22 mouse cellular contexts compared by ENCODE assay signal in the genomic region with DNA sequence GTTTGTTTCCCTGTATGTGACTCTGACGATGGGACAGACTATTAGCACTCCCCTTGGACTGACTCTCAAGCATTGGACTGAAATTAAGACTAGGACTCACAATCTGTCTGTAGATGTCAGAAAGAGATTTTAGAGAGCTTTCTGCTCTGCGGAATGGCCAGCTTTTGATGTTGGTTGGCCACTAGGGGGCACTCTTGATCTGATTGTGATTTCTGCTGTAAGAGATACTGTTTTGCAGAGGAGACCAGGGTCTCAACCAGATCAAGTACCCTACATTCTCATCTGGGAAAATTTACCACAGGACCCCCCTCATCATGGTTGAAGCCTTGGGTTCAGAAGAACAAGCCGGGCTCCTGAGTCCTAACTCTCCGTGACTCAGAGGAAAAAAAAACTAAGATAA. TPM values are rescaled to one million over a fixed set of nuclear protein-coding genes. Genes with fewer than 3 reads are reported as not detected.
A peak's percentile ranks its signal among the peaks of the same experiment; 100 is the strongest.
DNase-seq lines count a peak whose midpoint lies in the region; ATAC-seq and TF ChIP-seq lines count a peak whose summit lies in the region.
"Not testable (repeated sequence)": the region's sequence is repeated elsewhere in the genome, so short reads cannot be mapped to it uniquely, and the experiment has no call there.
"Had no signal": no experiment of that assay in that cellular context is flagged by ENCODE, and none has a peak within 500 bp of the region (broad histone marks: within the 10 kb centered on the region; RNA-seq: fewer than 3 reads in every experiment).

No protein-coding gene starts in this region.

- 84% methylated on average over 4 of the region's 4 CpGs for WGBS in embryonic facial prominence, embryonic 10.5 days
- 81% methylated on average over 4 of the region's 4 CpGs for WGBS in hindbrain, postnatal 0 days
- 86% methylated on average over 4 of the region's 4 CpGs for WGBS in stomach, postnatal 0 days

- TF ChIP-seq POLR2A in brain, embryonic 14.5 days (IDR thresholded peaks at IDR 0.05; ENCODE audit: borderline replicate concordance, extremely low read depth, insufficient read depth, insufficient read length, poor library complexity, severe bottlenecking) = not testable (repeated sequence)

- not testable (repeated sequence) for H3K4me1 ChIP-seq in embryonic facial prominence, embryonic 10.5 days; hindbrain, postnatal 0 days (ENCODE audit: insufficient read depth, low read length); stomach, postnatal 0 days (replicated peaks; ENCODE audit: control insufficient read depth, insufficient read depth)

- peak; percentile 7; the same call in 1 of the 2 replicates for TF ChIP-seq CTCF in brain, embryonic 14.5 days (IDR thresholded peaks at IDR 0.05; ENCODE audit: borderline replicate concordance, extremely low read depth, insufficient read depth, insufficient read length)
- peak; percentile 31 for TF ChIP-seq CTCF in hindbrain, postnatal 0 days (IDR thresholded peaks at IDR 0.05; ENCODE audit: low read depth)
- TF ChIP-seq CTCF in layer of hippocampus, adult 2 months (conservative IDR thresholded peaks at IDR 0.05) = peak; percentile 59
- TF ChIP-seq CTCF in stomach, postnatal 0 days (IDR thresholded peaks at IDR 0.05; ENCODE audit: low read depth) = peak; percentile 58

- ATAC-seq in hindbrain, postnatal 0 days; stomach, postnatal 0 days (ENCODE audit: low FRiP score, low TSS enrichment): not testable (repeated sequence)

- TF ChIP-seq EP300 in stomach, postnatal 0 days (optimal IDR thresholded peaks at IDR 0.05) = not testable (repeated sequence)

- not testable (repeated sequence) for H3K27me3 ChIP-seq in embryonic facial prominence, embryonic 10.5 days (replicated peaks; ENCODE audit: low read depth, poor library complexity, severe bottlenecking); hindbrain, postnatal 0 days (ENCODE audit: insufficient read depth, low read length); stomach, postnatal 0 days (ENCODE audit: control insufficient read depth, insufficient read depth, low read length)

- H3K4me3 ChIP-seq in embryonic facial prominence, embryonic 10.5 days; hindbrain, postnatal 0 days (ENCODE audit: low read length); layer of hippocampus, adult 2 months; stomach, postnatal 0 days (ENCODE audit: low read depth, low read length): not testable (repeated sequence)

- peak; percentile 46 for DNase-seq in A20 (ENCODE audit: low read depth, low spot score)
- peak; percentile 27 for DNase-seq in T-cell, adult 2 months (ENCODE audit: low spot score)
- DNase-seq in brain, embryonic 14.5 days (ENCODE audit: low read depth) = peak; percentile 35
- peak; percentile 24 for DNase-seq in embryonic facial prominence, embryonic 10.5 days (ENCODE audit: low spot score)
- DNase-seq in hindbrain, postnatal 0 days (ENCODE audit: low spot score) = peak; percentile 14
- not testable (repeated sequence) for DNase-seq in layer of hippocampus, adult 2 months (ENCODE audit: low spot score in 2 of 2); stomach, postnatal 0 days (ENCODE audit: low spot score)
- peak; percentile 15 for DNase-seq in lung, postnatal 36 days

- not testable (repeated sequence) for H3K9ac ChIP-seq in hindbrain, postnatal 0 days (replicated peaks; ENCODE audit: low read length); stomach, postnatal 0 days (ENCODE audit: low read length)

- H3K4me2 ChIP-seq in hindbrain, postnatal 0 days (ENCODE audit: low read depth, low read length); stomach, postnatal 0 days (replicated peaks; ENCODE audit: low read depth): not testable (repeated sequence)

- H3K36me3 ChIP-seq in embryonic facial prominence, embryonic 10.5 days (replicated peaks); hindbrain, postnatal 0 days (ENCODE audit: insufficient read depth, low read length); stomach, postnatal 0 days (ENCODE audit: control insufficient read depth, insufficient read depth, low read length): not testable (repeated sequence)

- not testable (repeated sequence) for H3K9me3 ChIP-seq in embryonic facial prominence, embryonic 10.5 days; hindbrain, postnatal 0 days (ENCODE audit: low read length); stomach, postnatal 0 days (ENCODE audit: control insufficient read depth, low read length)

- not testable (repeated sequence) for H3K27ac ChIP-seq in embryonic facial prominence, embryonic 10.5 days (replicated peaks); hindbrain, postnatal 0 days; stomach, postnatal 0 days (replicated peaks)
- peak overlapping the region; percentile 72; the same call in 1 of the 2 replicates for H3K27ac ChIP-seq in layer of hippocampus, adult 2 months

RNA-seq across cellular contexts. Expression of gene Thumpd1, which starts 10.7 kb away (rescaled TPM):
- 47.0 and 48.5 TPM in 2 replicates for polyA plus RNA-seq in brain, embryonic 14.5 days (2012; rRNA removed)
- polyA plus RNA-seq in embryonic facial prominence, embryonic 10.5 days (2016; fragmentation: Nextera tagmentation; extraction: Ambion mirVana) = 105 and 107 TPM in 2 replicates
- total RNA-seq in hindbrain, postnatal 0 days (2014; rRNA removed) = 24.4 and 29.0 TPM in 2 replicates
- 64.2 and 65.2 TPM in 2 replicates for polyA plus RNA-seq in hindbrain, postnatal 0 days (2015; fragmentation: Nextera tagmentation; extraction: Ambion mirVana)
- 10 to 100 TPM; 44.9 to 49.2 TPM for total RNA-seq in layer of hippocampus, adult 2 months (2021)
- polyA plus RNA-seq in stomach, postnatal 0 days (2015; fragmentation: Nextera tagmentation; extraction: Ambion mirVana) = 34.2 and 34.4 TPM in 2 replicates

RNA-seq across cellular contexts. Expression of gene Acsm3, which starts 29.5 kb away (rescaled TPM):
- polyA plus RNA-seq in brain, embryonic 14.5 days (2012; rRNA removed) = 0.08 TPM in 1 of 2 replicates, not detected in the other
- 0.15 TPM in 1 of 2 replicates, not detected in the other for polyA plus RNA-seq in embryonic facial prominence, embryonic 10.5 days (2016; fragmentation: Nextera tagmentation; extraction: Ambion mirVana)
- not detected in 2 replicates for total RNA-seq in hindbrain, postnatal 0 days (2014; rRNA removed)
- polyA plus RNA-seq in hindbrain, postnatal 0 days (2015; fragmentation: Nextera tagmentation; extraction: Ambion mirVana) = 0.09 TPM in 1 of 2 replicates, not detected in the other
- total RNA-seq in layer of hippocampus, adult 2 months (2021) = under 1 TPM in 1 of 2 experiments, not detected in 1; 0.12 TPM
- polyA plus RNA-seq in stomach, postnatal 0 days (2015; fragmentation: Nextera tagmentation; extraction: Ambion mirVana) = 9.7 and 10.5 TPM in 2 replicates
- total RNA-seq: layer of hippocampus, postnatal 10 days; left cerebral cortex, postnatal 25 days had no signal
- polyA plus RNA-seq: hindbrain, embryonic 15.5 days; macrophage; midbrain, embryonic 16.5 days had no signal

RNA-seq across cellular contexts. Expression of gene Acsm4, which starts 41.4 kb away (rescaled TPM):
- polyA plus RNA-seq in brain, embryonic 14.5 days (2012; rRNA removed) = not detected in 2 replicates
- polyA plus RNA-seq in embryonic facial prominence, embryonic 10.5 days (2016; fragmentation: Nextera tagmentation; extraction: Ambion mirVana) = 0.06 and 1.1 TPM in 2 replicates
- not detected in 2 replicates for total RNA-seq in hindbrain, postnatal 0 days (2014; rRNA removed)
- polyA plus RNA-seq in hindbrain, postnatal 0 days (2015; fragmentation: Nextera tagmentation; extraction: Ambion mirVana) = not detected in 2 replicates
- not detected for total RNA-seq in layer of hippocampus, adult 2 months (2021)
- not detected in 2 replicates for polyA plus RNA-seq in stomach, postnatal 0 days (2015; fragmentation: Nextera tagmentation; extraction: Ambion mirVana)
- total RNA-seq: gastrocnemius, adult 8-10 months; heart, adult 8-10 months; heart, postnatal 10 days; layer of hippocampus, postnatal 10 days; left cerebral cortex, postnatal 25 days had no signal
- polyA plus RNA-seq: CD4-positive, CD25-positive, alpha-beta regulatory T cell, adult 4 months; forebrain, embryonic 13.5 days; hindbrain, embryonic 15.5 days; kidney, embryonic 15.5 days; liver, embryonic 13.5 days; macrophage; midbrain, embryonic 16.5 days; neural tube, embryonic 13.5 days; stomach, embryonic 16.5 days had no signal

Comparison
In these comparisons a context has a peak if more than half of its experiments do, and no peak if none do; other contexts are left out.
1. CTCF ChIP-seq: peak in every context shown above with its lines; median percentile 59 in layer of hippocampus, adult 2 months; 58 in stomach, postnatal 0 days; 31 in hindbrain, postnatal 0 days; 7 in brain, embryonic 14.5 days.